Mouse (Mus musculus): ENCODE data around the gene Aldh1l2. TPM values are rescaled to one million over a fixed set of nuclear protein-coding genes. Genes with fewer than 3 reads are reported as not detected.

Aldh1l2 gene
- total RNA-seq, 2 experiments from 2014 or later = 0.32 to 0.80 TPM

DNA sequence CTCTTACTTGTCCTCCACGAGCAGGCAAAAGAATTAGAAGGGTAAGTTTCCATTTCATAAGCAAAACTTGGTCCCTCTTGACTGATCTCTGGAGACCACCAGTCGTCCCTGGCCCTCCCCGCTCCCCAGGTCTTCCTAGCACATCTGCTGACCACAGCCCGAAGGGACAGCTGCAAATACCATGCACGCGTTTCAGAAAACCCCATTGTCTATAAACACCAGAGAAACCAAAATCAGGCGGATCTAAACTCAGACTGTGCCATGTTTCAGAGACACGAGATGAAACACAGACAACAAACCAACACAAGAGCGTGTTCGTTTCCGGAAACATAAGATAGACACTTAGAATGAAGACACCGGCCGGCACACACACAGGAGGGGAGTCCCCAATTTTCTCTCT, 58.7 kb downstream of the Aldh1l2 start:
- no peak for DNase-seq (ENCODE audit: low spot score in 2 of 2)

DNA sequence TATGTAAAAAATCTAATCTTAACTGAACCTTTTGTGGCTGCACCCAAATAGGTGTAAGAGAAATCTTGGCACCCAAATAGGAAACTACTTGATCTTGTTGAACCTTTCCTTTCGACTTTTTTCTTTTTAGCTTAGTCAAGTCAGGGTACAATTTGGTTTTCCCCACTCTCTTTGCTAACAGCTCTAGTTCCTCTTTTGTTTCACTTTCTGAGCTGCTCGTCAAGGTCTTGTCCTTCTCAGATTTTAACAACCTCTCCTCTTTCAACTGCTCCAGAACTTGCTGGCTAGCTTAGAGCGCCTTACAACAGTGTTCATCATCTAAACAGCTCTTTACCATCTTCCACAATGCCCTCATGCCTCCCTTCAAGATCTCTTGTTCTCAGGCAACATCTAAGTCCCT, 76.4 kb downstream of the Aldh1l2 start:
- DNase-seq (ENCODE audit: low spot score in 2 of 2) = no peak

DNA sequence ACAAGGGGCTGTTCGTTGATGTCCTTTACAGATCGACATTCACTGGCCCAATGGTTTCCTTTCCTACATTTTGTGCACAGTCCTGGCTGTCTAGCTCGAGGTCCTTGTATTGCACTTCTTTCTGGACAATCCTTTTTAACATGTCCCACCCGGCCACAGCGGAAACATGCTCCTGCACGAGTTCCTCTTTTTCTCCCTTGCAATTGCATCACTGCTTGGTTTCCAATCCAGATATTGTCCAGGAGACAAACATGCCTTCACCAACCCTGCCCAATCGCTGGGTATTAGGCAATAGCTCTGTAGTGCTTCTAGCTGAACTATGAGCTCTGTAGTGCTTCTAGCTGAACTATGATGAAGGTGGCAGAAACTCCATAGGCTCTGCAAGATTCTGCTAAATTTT, 85.4 kb downstream of the Aldh1l2 start:
- DNase-seq (ENCODE audit: low spot score in 2 of 2) = no peak

Other genes starting within 250 kb of the Aldh1l2 start
- gene Slc41a2, start 196.3 kb downstream of the Aldh1l2 start, total RNA-seq (2021) = 1 to 10 TPM; 8.3 to 9.6 TPM
- under 1 TPM; 0.73 to 0.74 TPM for gene D10Wsu102e, start 173.9 kb downstream of the Aldh1l2 start, total RNA-seq (2021)
- gene Washc4, start 9.6 kb upstream of the Aldh1l2 start, total RNA-seq (2021) = 10 to 100 TPM; 27.0 to 27.6 TPM
- gene Appl2, start 114.6 kb upstream of the Aldh1l2 start, total RNA-seq (2021) = 100 to 1,000 TPM in 1 of 2 experiments, 10 to 100 TPM in 1; 34.4 to 105 TPM
- gene 1500009L16Rik, start 188.7 kb upstream of the Aldh1l2 start, total RNA-seq (2021) = 10 to 100 TPM; 25.7 to 29.1 TPM